Mouse (Mus musculus) ES-E14 (cell line): ENCODE measurements around the gene Camk2b.

Experiments
- CHD2 ChIP-seq: IDR thresholded peaks from 2 replicates; pipeline ENCODE4 v1.6.1; 2014; ENCODE audit warnings: mild to moderate bottlenecking, low read depth, low read length, inconsistent platforms
- MAFK ChIP-seq: IDR thresholded peaks from 2 replicates; pipeline ENCODE4 v1.6.1; 2014; ENCODE audit warnings: mild to moderate bottlenecking, low read depth, low read length, inconsistent platforms; ENCODE audit not compliant: insufficient read depth

DNA sequence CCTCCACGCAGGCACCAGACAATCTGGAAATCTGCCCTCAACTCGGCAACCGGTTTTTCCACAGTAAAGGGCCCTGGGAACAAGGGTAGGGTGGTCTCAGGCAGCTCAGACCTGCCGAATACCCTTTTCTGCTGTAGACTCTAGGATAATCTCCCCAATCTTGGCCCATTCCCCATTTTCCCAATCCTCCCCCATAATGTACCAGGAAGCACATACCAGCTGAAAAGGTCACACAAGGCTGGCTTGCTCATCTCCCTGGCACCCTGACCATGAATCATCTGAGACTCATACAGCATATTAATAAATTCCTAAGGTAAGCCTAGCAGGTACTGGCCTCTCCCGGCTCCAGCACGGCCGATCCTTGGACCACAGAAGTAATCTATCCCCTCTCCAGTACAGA, 28.5 kb downstream of the Camk2b start:
- TF ChIP-seq CHD2: no peak
- no peak for TF ChIP-seq MAFK
